Mouse (Mus musculus) gastrocnemius, postnatal 4 days (tissue): ENCODE measurements at regions not wholly inside any gene's neighbourhood (a gene's known extent, or its start where the extent isn't known, plus 50 kb on each side); places are given as distances from the start of the nearest gene placed in this dataset.

Experiments used
- DNase-seq, 2 experiments: peaks; one replicate each; pipeline ENCODE4 v3.0.0; 2021 to 2022; ENCODE audit warnings: low spot score in 2 of 2, mixed read lengths in 2 of 2

DNA sequence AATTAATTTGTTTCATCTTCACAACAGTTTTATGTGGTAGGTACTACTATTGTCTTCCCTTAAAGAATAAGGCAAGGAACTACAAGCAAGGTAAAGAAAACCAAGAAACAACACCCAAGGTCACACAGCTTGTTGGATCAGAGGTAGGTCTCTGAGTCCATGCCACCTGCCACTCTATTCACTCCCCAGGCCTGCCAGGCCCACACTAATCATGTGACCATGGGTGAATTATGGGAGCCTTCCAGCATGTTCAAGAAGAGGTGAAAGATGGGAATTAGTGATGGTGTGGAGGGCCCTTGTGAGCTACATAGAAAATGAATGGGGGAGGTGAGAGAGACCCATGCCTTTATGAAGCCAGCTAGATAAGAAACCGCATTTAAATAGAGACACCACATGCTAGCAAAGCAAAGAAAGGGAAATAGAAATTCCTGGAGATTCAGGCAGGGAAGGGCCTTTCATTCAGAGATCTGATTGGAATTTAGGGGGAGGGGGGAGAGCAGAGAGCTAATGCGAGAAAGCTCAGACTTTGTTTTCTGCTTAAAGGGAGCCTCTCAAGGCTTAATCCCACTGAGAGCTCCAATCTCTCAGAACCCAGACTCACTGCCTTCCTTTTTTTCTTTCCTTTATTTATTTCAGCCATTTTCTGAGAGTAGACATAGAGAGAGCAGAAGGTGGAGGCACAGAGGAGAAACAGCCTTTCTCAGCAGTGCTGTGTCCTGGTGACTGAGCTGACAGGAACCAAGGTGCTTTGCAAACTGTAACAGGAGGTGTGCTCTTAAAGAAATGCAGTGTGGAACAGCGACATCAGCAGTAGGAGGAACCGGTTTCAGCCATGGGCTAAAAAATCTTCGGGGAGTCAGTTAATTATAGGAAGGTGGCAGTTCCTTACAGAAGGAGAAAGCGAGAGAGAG lies 160.0 kb downstream of the Spata19 start:
- no peak for DNase-seq

- no peak for DNase-seq
These were observed 161.3 kb downstream of the Spata19 start for GRCm38 (mm10) chr9:27557886-27558285.

- DNase-seq: no peak
These were observed 161.7 kb downstream of the Spata19 start for GRCm38 (mm10) chr9:27558286-27558685.

DNA sequence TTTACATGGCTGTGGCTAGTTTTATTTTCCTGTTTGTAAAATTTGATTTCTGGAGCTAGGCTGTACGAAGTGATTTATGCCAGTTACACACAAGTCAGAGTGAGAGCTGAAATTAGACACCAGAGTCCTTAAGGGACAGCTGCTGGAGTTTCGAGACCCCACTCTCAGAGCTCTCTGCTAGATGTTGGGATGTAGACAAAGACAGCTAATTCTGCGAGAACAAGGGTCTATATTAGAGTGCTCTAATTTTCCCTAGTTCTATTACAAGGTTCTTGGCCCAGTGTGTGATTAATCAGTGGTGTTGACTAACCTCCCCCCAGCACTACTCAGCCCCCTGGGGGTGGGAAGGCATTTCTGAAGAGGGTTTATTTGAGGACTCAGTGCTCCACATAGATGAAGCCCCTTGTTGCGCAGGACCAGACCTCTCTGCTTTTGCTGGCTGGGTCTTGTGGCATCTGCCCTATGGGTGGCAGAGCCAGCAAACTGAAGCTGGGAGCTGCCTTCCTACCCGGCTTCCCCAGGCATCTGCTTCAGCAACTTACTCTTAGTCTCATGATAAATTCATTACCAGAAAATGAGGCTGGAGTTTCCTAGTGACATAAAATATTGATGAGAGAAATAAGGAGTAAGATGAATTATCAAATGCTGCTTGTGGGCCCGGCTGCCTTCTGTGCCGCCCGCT lies 171.9 kb downstream of the Spata19 start:
- no peak for DNase-seq

DNA sequence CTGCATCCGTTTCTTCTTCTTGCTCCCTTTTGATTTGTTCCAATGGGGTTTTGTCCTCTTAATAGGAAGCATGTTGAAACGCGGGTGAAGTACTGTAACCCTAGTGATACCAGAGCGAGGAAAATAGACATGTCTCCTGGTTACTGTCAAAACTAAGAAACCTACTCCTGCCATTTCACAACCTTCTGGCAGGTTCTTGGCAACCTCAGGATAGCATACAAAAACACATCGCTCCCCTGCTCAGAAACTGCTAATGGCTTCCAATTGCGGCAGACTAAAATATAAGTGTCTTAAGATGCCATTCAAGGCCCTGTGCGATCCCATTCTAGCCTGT lies 172.4 kb downstream of the Spata19 start:
- no peak for DNase-seq

DNA sequence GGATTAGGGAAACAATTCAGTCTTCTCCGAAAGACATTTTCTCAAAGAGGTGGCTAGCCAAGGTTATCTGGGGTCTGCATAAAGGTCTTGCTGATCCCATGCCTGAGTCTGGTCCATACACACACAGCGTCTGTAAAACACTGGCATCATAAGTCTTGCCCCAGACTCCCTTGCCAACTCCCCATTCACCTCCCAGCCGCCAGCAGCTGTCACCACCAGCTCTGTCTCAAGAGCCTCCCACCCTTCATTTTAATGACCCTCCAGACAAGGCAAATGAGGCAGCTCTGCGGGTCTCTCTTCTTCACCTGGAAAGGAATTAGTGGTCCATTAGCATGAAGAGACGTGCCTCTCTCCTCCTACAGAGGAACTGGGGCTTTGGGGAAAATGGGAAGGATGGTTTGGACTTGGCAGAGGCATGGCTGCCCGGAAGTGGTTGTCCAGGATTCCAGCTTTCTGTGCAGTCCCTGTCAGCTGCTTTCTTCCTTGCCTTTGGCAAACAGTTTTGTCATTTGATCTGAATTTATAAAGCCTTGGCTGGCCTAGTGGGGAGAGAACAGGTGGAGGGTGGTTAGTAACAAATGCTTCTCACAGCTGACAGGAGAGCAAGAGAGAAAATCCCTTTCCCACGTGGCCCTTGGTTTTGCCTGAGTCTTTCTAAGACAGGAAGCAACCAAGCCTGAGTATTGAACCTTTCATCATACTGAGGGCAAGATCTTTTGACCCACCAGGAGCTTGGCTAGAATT lies 173.3 kb upstream of the Opcml start:
- DNase-seq: peak in 1 of 2 experiments; percentile 33

DNA sequence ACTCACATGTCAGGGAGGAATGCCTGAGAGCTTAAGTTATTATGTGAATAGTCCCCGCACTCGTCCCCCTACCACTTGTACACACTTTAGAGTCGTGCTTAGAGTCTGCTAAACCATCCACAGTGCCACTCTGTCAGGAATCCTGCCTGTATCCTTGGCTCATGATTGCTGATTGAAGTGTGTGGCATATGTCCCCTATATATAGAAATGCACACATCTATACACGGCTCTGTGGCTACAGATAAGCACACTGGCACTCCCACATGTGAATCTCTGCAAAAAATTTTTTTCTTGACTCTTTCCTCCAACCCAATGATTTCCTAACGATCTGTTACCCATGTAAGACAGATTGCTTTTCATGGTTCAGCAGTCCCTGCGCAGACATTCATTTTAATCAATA lies 155.7 kb upstream of the Opcml start:
- no peak for DNase-seq

- DNase-seq: no peak
These were observed 150.0 kb upstream of the Opcml start for GRCm38 (mm10) chr9:27640611-27641010.

DNA sequence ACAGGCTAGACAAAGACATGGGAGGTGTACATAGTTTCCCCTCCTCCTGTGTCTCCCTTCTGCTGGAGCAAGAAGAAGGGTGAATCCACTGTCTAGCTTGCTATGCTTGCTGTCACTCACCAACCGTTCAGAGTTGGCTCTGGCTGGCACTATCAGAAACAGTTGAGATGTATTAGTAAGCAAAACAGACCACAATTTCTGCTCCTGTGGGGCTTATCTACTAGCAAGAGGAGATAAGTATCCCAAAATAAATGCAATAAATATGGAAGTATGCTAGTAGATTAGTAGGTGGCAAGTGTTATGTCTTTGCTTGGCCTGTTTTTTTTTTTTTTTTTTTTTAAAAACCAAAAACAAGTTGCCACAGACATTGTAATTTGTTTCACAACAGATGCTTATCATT lies 147.3 kb upstream of the Opcml start:
- no peak for DNase-seq

- no peak for DNase-seq
These were observed 146.7 kb upstream of the Opcml start for GRCm38 (mm10) chr9:27643916-27644315.

- no peak for DNase-seq
These were observed 145.1 kb upstream of the Opcml start for GRCm38 (mm10) chr9:27645435-27645834.

GRCm38 (mm10) chr9:27646100-27646499 lies 144.5 kb upstream of the Opcml start:
- no peak for DNase-seq

- no peak for DNase-seq
These were observed 143.6 kb upstream of the Opcml start for GRCm38 (mm10) chr9:27646956-27647355.

DNA sequence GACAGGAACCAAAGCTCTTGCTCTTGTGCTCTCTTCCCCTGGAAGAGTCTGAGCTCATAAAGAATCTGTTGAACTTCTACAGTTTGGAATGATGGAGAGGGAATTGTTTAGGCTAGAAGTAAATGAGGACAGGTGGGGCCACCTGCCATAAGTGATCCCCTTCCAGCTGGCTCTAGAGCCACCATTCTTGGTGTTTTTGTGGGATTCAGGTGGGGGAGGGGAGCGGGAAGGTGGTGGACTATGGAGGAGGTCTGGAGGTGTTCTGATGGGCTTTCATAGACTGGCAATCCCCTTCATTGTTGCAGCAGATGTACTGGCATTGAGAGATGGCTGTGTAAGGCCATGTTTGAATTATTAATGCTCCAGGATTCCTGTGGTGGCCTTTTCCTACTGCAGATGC lies 132.6 kb upstream of the Opcml start:
- no peak for DNase-seq

DNA sequence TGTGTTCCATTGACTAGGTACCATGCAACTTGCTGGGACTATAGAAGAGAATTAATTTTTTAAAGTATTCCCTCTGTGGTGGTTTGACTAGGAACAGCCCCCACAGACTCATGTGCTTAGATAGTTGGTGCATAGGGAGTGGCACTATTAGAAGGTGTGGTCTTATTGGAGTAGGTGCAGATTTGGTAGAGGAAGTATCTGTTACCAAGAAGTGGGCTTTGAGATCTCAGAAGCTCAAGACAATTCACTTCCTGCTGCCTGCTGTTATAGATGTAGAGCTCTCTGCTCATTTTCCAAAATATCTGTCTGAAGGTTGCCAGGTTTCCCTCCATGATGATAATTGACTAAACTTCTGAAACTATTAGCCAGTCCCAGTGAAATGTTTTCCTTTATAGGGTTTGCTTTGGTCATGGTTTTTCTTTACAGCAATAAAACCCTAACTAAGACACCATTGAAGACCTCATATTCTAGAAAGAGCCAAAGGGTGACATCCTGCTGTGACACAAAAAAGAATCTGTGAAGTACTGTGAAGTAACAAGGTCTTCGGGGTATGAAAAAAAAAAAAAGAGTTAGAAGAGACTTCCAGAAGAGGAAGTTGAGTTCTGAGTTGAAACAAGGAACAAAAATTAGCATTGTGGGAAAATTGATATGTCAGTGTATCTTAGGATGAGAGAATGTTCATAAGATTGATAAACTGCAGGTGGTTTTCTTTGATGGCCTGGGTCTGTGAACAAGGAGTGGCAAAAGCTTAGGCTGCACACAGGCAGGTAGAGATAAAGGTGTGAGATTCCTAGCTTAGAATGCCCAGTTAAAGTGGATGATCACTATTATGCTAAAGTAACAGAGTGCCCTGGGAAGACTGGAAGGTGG lies 128.9 kb upstream of the Opcml start:
- DNase-seq: no peak

GRCm38 (mm10) chr9:27663230-27663629 lies 127.3 kb upstream of the Opcml start:
- DNase-seq: no peak

GRCm38 (mm10) chr9:27665659-27666058 lies 124.9 kb upstream of the Opcml start:
- no peak for DNase-seq

DNA sequence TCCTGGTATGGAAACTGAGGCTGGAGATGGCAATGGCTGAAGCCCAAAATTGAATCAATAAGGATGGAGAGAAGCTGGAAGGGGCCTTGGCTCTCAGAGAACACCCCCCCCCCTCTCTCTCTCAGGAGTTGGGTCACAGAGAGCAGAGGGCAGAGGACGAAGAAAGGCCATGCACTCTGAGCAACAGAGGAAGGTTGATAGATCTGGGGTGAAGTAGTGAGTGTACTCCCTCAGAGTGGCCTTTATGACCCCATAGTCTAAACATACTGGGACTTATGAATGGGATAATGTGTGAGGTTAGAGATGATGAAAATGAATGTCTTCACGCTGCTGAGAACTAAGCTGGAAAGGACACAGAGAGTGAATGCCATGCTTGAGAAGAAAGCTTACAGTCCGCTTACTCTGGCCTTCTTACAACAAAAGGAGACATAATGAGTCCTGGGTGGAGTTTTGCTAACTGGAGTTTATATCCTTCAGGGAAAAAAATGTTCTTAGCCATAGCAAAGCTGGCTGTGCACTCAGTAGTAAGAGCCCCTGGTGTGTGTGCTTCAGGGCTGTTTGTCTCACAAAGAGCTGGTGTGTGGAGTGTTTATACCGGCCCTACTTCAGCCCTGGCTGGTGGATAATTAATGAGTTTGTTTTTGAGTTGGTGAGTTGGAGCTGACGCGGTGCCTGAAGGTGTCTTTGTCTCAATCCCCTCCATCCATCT lies 120.4 kb upstream of the Opcml start:
- DNase-seq: no peak

- DNase-seq: no peak
These were observed 105.2 kb upstream of the Opcml start for GRCm38 (mm10) chr9:27685325-27685724.

DNA sequence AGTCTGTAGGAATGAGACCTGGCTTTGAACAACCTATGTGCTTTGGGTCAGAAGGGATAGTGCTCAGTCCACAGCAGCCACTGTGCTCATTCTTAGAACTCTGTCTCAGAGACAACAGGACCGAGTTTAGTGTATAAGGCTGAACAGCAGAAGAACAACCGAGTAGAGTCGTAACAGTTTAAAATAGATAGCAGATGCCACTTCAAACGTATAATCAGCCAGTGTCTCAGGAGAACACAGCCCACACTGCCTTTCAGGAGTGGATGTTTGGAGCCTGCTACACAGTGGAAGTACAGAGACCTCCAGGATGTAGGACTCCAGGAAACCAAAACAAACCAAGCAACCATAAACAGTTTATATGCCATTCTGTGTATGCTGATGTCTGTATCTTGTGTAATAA lies 99.0 kb upstream of the Opcml start:
- DNase-seq: no peak
